Mouse (Mus musculus) left cerebral cortex, postnatal 25 days (tissue): ENCODE data around the gene Rrm2. TPM values are rescaled to one million over a fixed set of nuclear protein-coding genes. Genes with fewer than 3 reads are reported as not detected.
A peak's percentile ranks its signal among the peaks of the same experiment; 100 is the strongest.

Source experiments
- DNase-seq, 2 experiments: peaks; one replicate each; pipeline ENCODE4 v3.0.0; 2022; ENCODE audit warnings: low spot score in 2 of 2, mixed read lengths in 1 of 2
- intact Hi-C: fragments of 180-260 bp; cut with DNase I; formaldehyde crosslinking; loops from one replicate; pipeline ENCODE4 v1.15.1; 2025
- total RNA-seq, 2 experiments: library from RNA; stranded (reverse); gene quantifications; 2 replicates each; pipeline ENCODE4 v1.2.3; 2021

Gene Rrm2
- 1 to 10 TPM; 2.3 to 3.0 TPM for total RNA-seq

DNA sequence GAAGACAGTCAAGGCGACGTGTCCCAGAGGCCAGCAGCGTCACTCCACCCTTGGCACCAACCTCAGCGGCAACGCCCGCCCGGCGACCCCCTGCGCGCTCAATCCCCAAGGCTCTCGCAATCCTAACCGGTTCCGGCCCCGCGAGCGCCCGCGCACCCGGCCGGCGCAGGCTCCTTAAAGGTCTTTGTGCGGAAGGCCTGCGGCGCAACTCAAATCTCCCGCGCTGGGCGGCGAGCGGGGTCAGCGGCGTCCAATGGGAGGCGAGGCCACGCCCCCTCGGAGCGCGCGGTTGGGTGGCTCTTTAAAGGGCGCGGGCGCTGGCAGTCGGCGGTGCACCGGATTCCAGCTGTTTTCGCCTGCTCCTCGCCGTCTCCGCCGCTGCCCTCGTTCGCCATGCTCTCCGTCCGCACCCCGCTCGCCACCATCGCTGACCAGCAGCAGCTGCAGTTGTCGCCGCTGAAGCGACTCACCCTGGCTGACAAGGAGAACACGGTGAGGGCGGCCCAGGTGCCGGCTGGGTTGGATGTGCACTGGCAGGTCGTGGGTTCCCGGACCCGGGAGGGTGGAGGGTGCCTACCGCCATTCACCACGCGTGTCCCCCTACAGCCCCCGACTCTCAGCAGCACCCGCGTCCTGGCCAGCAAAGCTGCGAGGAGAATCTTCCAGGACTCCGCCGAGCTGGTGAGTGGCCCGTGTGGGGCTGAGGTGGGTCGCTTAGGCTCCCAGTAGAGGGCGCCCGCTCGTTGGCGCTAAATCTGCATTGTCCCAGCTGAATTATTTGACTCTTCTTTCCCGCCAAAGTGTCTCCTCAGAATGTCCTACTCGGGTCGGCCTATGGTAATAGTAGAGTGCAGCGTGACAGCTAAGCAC is at the start of gene Rrm2:
Rrm2 (plus strand) TSS at position 288 of the 870 bp plus-strand sequence.
- intact Hi-C loops, result loop anchor here (1.0 kb wide), 2 partner anchors 240 to 267 kb away; no protein-coding TSS in a partner anchor
- peak; percentile 90 to 92 for DNase-seq

DNA sequence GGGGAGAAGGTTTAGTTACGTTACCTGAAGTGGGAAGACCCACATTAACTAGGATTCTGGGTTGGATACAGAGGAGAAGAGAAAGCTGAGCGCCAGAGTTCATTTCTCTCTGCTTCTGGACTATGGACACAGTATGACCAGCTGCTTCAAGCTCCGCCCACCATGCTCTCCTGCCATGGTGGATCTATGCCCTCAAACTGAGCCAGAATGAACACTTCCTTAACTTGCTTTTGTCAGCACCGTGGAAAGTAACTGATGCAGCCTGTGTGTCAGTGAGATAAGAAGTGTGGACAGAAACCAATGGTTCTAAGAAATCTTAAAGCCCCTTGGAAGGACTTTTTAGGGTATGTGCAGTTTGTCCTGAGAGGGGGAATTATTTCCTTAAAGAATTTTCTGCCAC is 49.0 kb upstream of the Rrm2 start:
- DNase-seq, result no peak
- intact Hi-C loops, result no loop called here

DNA sequence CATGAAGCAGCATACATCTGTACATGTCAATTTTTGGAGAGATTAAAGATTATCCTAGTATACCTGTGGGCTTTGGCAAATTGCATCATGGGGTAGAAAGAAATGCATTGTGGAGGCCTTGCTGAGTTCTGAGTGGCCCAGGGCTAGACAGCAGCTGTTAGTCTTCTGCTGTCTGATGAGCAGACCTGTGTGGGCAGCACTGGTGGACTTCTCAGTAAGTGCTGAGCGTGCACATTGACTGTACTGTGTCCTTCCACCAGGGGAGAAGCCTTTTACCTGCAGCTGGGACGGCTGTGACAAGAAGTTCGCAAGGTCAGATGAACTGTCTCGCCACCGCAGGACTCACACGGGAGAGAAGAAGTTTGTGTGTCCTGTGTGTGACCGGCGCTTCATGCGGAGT is 48.1 kb upstream of the Rrm2 start:
- intact Hi-C loops, result no loop called here
- DNase-seq, result no peak

DNA sequence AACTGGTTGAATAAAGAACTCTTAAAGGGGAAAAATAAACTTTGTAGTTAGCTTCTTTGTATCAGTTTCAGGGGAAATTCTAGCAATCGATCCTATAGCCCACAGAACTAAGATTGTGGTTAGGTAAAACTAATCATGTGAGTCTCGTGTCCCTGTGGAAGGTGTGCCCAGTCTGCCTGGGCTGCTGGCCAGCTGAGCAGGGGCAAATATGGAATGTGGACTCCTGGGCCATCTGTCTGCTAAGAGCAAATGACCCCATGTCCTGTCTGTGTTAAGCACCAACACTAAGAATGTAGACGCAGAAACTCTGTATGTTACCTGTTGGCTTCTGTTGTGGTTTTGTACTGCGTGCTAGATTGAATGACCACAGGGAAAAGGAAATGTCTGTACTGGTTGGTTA is 46.9 kb upstream of the Rrm2 start:
- no peak for DNase-seq
- intact Hi-C loops, result no loop called here

DNA sequence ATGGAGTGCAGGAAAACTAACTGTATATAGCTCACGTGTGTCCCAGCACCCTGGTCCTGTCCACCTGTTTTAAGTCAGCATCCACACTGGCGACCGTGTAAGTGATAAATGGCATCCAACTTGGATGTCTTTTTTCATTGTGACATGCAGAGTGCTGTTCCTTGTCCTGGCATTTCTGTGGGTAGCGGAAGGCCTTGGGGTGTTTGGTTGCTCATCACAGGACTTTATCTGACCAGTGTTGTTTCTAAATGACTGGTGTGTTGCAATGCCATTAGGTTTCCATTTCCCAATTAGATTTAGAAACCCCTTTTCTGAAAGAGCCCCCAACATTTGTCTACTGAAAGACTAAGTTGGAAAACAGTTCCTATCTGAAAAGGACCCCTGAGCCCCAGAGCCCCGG is 45.9 kb upstream of the Rrm2 start:
- intact Hi-C loops, result no loop called here
- DNase-seq, result no peak

DNA sequence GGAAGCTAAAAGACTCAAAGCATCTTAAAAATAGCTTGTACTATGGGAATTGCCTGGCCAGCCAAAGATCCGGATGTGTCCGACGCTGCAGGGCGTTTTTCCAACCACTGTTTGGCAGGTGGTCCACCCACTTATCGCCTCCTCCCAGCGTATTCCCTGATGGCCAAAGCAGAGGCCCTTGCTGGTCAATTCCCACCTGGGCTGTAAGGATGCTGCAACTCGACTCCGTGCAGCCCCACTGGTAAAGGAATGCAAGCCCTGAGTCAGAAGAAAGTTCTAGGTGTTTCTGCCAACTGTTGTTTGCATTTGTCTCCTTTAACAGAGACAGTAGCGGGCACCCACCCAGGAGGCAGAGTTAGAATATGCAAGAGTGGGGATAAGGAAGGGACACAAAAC is 27.9 kb upstream of the Rrm2 start:
- DNase-seq, result peak; percentile 45 to 60
- intact Hi-C loops, result no loop called here

DNA sequence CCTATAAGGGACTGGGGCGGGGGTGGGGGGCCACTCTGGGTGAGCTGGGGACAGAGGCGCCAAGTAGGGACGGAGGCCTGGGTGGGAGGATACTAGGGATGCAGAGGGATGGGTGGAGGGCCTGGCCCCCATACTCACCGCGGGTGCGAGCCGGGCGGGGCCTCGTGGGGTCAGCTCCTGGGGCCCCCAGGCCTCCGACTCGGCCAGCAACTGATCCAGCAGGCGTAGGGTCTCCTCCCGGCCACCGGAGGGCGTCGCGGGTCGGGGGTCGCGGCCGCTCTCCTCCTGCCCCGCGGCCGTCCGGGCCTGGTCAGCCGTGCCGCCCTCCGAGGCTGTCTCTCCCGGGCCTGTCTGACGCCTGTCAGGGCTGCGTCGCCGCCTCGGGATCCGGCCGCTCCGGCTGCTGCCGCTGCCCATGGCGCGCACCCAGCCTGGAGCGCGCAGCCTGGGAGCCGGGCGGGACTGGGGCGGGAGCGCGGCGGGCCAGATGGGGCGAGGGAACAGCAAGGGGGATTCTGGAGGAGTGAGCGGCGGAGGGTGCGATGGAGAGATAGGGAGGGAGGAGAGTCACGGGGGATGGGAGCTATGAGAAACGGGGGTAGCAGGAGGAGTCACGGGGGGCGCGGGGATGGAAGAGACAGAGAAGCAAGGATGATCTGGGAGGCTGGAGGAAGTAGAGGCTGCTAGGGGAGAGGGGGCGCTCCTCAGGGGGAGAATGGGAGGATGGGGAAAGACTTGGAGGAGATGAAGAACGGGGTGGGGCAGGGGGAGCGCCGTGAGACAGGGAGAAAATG is 27.4 kb upstream of the Rrm2 start:
- intact Hi-C loops, result no loop called here
- peak in 1 of 2 experiments; percentile 16 for DNase-seq

DNA sequence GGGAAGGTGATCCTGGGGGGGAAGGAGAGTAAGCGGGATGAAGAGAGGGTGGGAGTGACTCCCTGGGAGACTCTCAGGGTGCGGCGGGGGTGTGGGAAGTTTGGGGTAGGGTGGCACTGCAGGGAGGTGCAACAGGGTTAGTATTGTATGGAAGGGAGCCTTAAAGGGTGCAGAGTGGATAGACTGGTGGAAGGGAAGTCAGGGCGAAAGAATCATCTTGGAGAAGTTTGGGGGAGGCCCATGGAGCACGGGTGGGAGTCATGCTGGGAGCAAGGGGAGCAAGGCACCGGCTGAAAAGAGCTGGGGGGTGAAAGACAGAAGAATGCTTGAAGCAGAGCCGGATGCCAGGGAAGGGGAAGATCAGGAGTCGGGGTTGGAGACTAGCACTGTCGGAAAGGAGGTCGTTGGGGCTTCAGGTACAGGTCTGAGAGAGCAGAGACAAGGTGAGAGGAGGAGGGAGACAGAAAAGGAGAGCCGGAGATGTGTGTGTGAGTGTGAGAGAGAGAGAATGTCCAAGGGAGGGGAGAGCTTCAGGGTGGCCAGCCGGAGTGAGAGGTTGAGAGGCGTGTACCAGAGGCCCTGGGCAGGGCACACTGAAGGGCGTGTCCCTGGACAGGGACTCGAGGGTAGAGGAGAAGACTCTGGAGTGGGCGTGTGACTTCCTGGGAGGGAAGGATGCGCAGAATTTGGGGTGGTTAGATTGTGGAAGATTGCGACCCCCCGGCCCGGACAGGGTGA is 26.6 kb upstream of the Rrm2 start, which contains the start of gene Cys1:
Cys1 (minus strand) TSS at position 528 of the 738 bp plus-strand sequence.
- no peak for DNase-seq
- intact Hi-C loops, result no loop called here

DNA sequence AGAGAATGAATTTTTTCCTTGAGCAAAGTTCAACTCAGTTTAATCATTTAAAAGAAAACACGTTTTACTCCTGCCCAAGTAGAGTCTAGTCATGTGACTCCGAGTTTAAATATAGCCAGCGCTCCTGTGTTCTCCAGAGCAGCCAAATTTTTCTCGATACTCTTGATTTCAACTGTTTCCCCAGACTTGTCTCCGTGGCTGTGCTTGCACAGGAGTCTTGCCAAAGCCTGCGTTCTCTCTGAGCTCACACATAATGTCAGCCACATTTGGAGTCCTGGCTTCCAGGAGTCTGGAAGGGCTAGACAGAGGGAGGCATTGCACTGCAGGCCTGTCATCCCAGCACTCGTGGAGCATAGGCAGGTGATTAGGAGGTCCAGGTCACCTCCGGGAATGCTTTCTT is 25.5 kb upstream of the Rrm2 start:
- intact Hi-C loops, result no loop called here
- peak; percentile 46 to 79 for DNase-seq

DNA sequence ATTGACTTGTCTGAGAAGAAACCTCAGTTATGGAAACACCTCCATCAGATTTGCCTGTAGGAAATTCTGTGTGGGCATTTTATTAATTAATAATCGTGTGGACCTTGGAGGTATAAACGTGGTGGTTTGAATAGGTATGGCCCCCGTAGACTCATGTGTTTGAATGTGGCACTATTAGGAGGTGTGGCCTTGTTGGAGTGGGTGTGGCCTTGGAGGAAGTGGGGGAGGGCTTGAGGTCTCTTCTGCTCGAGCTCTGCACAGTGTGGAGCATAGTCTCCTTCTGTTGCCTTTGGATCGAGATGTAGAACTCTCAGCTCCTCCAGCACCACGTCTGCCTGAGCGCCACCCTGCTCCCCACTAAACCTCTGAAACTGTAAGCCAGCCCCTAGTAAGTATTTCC is 24.6 kb upstream of the Rrm2 start:
- intact Hi-C loops, result no loop called here

DNA sequence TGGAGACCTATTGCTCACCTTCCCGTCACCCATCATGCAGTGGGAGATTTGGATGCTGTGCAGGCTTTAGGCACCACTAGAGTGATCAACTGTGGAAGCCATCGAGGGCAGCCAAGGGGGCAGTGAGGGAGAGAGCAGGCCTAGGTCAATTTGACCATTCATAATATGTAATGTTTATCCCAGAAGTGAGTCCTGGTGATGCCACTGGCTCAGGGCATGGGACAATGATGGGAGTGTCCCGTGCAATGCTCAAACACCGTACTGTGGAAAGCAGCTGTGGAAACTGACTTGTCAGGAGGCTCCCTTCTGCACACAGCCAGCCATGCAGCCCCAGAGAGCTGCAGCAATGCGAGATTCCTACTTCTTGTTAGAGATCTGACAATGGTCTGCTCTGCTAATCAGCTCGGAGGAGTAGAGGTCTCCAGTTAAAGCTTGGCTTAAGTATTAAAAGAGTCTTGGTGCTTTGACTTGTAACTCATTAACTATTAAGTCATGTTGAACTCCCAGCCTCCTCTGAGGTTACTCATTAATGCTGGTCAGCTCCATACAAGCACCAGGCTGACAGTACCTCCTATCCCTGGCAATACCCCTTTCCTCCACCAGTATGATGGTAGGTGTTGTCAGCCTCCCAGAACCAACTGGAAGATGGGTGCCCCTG is 21.9 kb upstream of the Rrm2 start:
- intact Hi-C loops, result no loop called here
- DNase-seq, result no peak

More for the DNA sequence above, 24.6 kb upstream of the Rrm2 start:
- DNase-seq, result no peak

DNA sequence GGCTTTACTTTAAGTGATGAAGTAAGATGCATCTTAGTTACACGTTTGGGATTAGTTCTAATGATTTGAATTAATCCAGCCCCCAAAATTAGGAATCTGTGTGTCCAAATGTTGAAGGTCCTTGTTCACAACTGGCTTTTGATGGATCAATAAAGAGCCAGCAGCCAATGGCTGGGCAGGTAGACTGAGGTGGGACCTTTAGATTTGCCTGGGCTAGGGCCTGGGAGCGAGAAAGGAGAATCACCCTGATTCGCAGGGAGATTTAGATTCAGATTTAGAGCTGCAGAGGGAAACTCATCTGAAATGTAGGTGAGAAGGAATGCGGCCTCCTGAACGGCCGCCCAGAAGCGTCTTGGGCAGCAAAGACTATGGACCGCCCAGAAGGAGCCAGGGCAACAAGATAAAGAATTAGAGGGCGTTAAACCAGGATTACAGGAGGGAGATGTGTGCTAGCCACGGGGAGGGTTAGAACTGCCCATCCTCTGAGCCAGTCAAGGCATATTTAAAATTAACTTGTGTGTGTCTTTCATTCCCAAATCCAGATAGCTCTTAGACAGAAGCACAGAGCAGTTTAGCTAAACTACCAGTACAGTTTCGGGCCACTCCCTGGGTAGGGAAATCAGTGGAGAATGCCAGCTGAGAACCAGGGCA is 21.2 kb upstream of the Rrm2 start:
- intact Hi-C loops, result no loop called here
- DNase-seq, result no peak

DNA sequence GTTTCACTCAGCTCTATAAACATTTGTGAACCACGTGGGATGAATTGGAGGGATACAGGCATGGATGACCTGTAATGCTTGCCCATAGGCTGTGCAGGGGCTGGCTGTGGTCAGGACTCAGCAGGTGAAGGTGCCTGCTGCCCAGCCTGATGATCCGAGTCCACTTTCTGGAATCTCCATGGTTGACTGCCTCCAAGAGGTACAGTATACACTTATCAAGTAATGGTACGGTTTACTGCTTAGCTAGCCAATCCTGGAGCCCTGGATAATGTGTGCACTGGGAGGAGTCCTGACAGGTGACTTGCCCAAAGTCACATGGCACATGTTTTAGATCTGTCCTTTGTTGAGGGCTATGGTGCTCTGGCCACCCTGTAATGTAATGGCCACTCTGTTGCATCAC is 17.7 kb upstream of the Rrm2 start:
- intact Hi-C loops, result no loop called here
- no peak for DNase-seq

DNA sequence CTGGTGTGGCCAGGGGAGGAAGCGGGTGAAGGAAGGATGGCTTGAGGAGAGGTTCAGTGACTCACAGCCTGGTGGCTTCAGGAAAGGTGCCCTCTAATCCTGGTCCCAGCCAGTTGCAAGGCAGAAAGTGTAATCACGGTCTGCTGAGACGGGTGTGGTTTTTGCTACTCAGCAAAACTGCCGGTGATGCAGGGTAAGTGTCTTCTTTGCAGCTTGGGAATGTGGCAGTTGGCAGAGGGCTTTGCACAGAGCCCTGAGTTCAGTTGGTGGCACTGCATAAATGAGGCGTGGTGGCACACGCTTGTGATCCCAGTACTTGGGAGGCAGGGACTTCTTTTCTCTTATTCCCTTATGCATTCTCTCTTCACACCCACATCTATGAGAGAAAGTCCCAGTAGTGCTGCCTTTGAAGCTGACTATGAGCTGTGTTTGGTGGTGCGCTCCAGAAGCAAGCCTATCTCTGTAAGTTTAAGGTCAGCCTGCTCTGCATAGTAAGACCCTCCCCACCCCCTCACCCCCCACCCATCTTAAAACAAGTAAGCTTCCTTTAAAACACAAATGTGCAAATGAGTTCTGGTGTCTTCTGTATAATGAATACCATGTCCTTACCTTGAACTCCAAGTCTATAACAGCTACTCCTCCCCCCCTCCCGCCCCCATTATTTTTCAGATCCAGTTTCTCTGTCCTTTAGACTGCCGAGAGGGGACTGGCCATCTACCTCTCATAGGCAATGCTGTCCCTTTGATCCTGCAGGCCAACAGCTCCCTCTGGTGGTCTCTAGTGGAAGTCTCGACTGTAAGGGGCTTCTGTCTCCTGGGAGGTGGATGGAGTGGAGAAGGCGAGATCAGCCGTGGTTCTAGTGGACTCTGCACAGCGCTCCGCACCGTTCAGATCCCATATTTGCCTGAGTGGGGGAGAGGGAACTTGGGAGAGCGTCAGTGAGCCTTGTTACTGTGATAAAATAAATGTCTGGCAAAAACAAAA is 11.2 kb upstream of the Rrm2 start:
- intact Hi-C loops, result loop anchor here (1.0 to 5.0 kb wide), 3 partner anchors 21 to 224 kb away; no protein-coding TSS in a partner anchor
- DNase-seq, result peak; percentile 86 to 91

DNA sequence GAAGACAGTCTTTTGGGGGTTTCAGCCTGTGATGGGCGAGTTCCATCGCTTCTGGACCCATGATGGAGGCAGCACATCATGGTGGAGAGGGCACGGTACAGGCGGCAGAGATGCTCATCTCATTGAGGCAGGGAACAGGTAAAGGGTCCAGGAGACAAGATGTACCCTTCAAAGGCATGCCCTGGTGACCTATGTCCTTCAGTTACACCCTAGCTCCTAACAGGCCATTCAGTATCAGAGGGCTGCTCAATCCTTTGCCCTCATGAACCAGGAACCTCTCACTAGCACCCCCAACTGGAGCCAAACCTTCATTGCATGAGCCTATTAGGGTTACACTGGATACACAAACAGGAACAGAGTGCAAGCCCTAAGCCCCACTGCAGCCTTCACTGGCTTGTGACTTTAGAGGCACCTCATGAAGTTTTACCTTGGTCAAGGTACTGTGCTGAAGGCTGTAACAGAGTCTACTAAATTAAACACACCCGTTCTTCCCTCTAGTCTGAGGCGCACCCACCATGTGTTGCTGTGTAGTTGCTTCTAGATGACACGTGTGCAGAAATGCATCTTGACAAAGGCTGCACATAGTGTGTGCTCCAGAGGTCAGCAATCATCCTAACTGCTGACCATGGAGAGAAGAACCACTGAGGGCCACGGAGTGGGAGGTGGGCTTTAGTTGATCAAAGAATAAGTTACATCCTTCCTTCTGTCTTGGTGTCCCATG is 10.4 kb upstream of the Rrm2 start:
- DNase-seq, result no peak
- intact Hi-C loops, result loop anchor here (1.0 to 5.0 kb wide), 3 partner anchors 22 to 225 kb away; no protein-coding TSS in a partner anchor

DNA sequence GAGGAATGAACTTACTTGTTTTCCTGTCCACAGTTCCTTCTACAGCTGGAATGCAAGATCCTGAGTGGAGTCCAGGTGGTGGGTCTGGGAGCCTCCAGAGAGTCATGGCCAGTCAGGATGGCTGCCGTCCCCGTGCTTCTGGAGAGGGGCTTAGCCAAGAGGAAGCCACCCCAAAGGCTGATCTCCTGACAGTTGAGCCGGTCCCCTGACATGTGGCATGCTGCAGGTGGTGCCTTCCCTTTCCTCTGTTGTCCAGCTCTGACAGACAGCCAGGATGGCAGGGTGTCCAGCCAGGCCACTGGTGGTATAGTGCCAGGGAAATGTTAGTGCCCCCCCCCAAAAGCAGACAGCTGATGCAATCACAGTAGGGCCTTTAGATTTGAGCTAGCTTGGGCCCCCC is 9.5 kb upstream of the Rrm2 start:
- intact Hi-C loops, result loop anchor here (5.0 kb wide), 1 partner anchor 226 kb away; no protein-coding TSS in a partner anchor
- no peak for DNase-seq

DNA sequence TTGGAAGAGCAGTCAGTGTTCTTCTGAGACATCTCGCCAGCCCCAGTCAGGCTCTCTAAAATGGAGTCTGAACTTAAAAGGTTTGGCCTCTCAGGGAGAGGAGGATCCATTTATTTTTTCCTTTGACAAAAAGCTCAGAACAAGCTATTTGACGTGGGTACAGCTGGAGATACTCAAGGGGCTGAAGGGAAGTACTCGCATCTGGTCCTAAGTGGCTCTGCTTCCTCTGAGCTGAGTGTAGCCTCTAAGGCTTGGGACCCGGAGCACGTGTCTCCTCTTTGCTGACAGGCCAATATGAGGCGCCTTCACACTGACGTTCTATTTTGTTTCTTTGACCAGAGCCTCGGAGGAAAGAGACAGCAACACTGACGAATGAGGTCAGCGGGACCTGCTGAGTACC is 8.5 kb upstream of the Rrm2 start:
- no peak for DNase-seq
- intact Hi-C loops, result loop anchor here (5.0 kb wide), 1 partner anchor 227 kb away; no protein-coding TSS in a partner anchor
